Mouse (Mus musculus): Measurements from ENCODE around the gene Ankrd16. TPM values are rescaled to one million over a fixed set of nuclear protein-coding genes. Genes with fewer than 3 reads are reported as not detected.

Ankrd16 gene
- total RNA-seq, 2 experiments from 2014 or later: 15.9 to 38.6 TPM

GRCm38 (mm10) chr2:11801299-11801930 lies 23.7 kb downstream of the Ankrd16 start:
- no peak for ATAC-seq (replicated peaks; ENCODE audit: low FRiP score, poor library complexity, severe bottlenecking)

Other genes with a start within 250 kb of the Ankrd16 start
- 8.0 and 14.1 TPM in 2 replicates for gene Pfkfb3, start 223.8 kb upstream of the Ankrd16 start, total RNA-seq (2015; ENCODE audit: low replicate concordance)
- 1.1 and 3.2 TPM in 2 replicates for gene Pfkfb3, start 223.8 kb upstream of the Ankrd16 start, total RNA-seq (2017; ENCODE audit: low replicate concordance)
- gene Rbm17, start 173.7 kb upstream of the Ankrd16 start, total RNA-seq (2015; ENCODE audit: low replicate concordance): 77.5 and 105 TPM in 2 replicates
- 34.4 and 55.2 TPM in 2 replicates for gene Rbm17, start 173.7 kb upstream of the Ankrd16 start, total RNA-seq (2017; ENCODE audit: low replicate concordance)
- gene Gm17490, start 151.6 kb upstream of the Ankrd16 start, total RNA-seq (2015; ENCODE audit: low replicate concordance): not detected in 2 replicates
- gene Gm17490, start 151.6 kb upstream of the Ankrd16 start, total RNA-seq (2017; ENCODE audit: low replicate concordance): not detected in 2 replicates
- 11.9 and 14.7 TPM in 2 replicates for gene Il2ra, start 135.1 kb upstream of the Ankrd16 start, total RNA-seq (2015; ENCODE audit: low replicate concordance)
- 1.3 and 5.4 TPM in 2 replicates for gene Il2ra, start 135.1 kb upstream of the Ankrd16 start, total RNA-seq (2017; ENCODE audit: low replicate concordance)
- 7.2 TPM in 1 of 2 replicates, not detected in the other for gene Il15ra, start 72.6 kb upstream of the Ankrd16 start, total RNA-seq (2015; ENCODE audit: low replicate concordance)
- gene Il15ra, start 72.6 kb upstream of the Ankrd16 start, total RNA-seq (2017; ENCODE audit: low replicate concordance): 8.1 and 38.3 TPM in 2 replicates
- 9.7 and 35.6 TPM in 2 replicates for gene Fbh1, start 294 bp upstream of the Ankrd16 start, total RNA-seq (2015; ENCODE audit: low replicate concordance)
- gene Fbh1, start 294 bp upstream of the Ankrd16 start, total RNA-seq (2017; ENCODE audit: low replicate concordance): 13.5 and 15.7 TPM in 2 replicates